In the genomic region with DNA sequence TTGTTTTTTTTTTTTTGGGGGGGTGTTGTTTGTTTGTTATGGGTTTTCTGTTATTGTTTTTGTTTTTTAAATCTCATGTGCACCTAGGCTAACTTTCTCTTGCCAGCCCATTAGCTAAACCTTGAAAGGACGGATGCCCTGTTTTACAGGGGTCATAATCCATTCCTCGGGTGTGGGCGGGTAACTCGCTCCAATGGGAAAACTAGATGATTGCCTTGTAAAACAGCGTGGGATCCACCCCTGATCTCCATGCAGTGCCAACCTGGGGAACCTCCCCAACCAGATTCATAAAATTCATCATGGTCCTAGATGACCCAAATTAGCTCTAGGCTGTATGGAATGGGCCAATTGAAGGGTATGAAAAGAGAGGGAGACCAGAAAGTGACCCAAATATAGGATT, we compare ENCODE assay signal across 41 mouse cellular contexts. TPM values are rescaled to one million over a fixed set of nuclear protein-coding genes. Genes with fewer than 3 reads are reported as not detected.
"Had no signal": no experiment of that assay in that cellular context is flagged by ENCODE, and none has a peak within 500 bp of the region (broad histone marks: within the 10 kb centered on the region; RNA-seq: fewer than 3 reads in every experiment).

No protein-coding gene starts in this region.

- H3K9me3 ChIP-seq: limb, embryonic 10.5 days; limb, embryonic 13.5 days; limb, embryonic 15.5 days; liver, embryonic 12.5 days; liver, embryonic 13.5 days; liver, embryonic 15.5 days; lung, embryonic 15.5 days; megakaryocyte, embryonic 14.5 days; midbrain, embryonic 10.5 days; midbrain, embryonic 12.5 days; midbrain, embryonic 13.5 days; midbrain, embryonic 15.5 days; neural tube, embryonic 13.5 days had no signal

- ATAC-seq: liver, embryonic 12.5 days; lung, postnatal 0 days; midbrain, embryonic 13.5 days; midbrain, embryonic 15.5 days; midbrain, embryonic 16.5 days had no signal

- H3K4me3 ChIP-seq: limb, embryonic 10.5 days; limb, embryonic 12.5 days; limb, embryonic 13.5 days; limb, embryonic 15.5 days; liver, embryonic 12.5 days; liver, embryonic 13.5 days; liver, embryonic 15.5 days; lung, embryonic 15.5 days; megakaryocyte, embryonic 14.5 days; midbrain, embryonic 10.5 days; midbrain, embryonic 12.5 days; midbrain, embryonic 13.5 days; midbrain, embryonic 15.5 days; myocyte; neural tube, embryonic 12.5 days; neural tube, embryonic 13.5 days had no signal

- H3K27ac ChIP-seq: limb, embryonic 10.5 days; limb, embryonic 12.5 days; limb, embryonic 13.5 days; limb, embryonic 15.5 days; liver, embryonic 12.5 days; liver, embryonic 13.5 days; liver, embryonic 14.5 days; liver, embryonic 15.5 days; lung, embryonic 15.5 days; macrophage; midbrain, embryonic 10.5 days; midbrain, embryonic 12.5 days; midbrain, embryonic 13.5 days; midbrain, embryonic 15.5 days; neural tube, embryonic 12.5 days; neural tube, embryonic 13.5 days had no signal

- DNase-seq: left cerebral cortex, postnatal 4 days; liver; liver, embryonic 13.5 days; lung, adult 18-20 months; lung, adult 2 months; lung, embryonic 14.5 days; lung, postnatal 10 days; lung, postnatal 14 days; lung, postnatal 36 days; lung, postnatal 4 days; midbrain, embryonic 14.5 days had no signal

- H3K4me1 ChIP-seq: limb, embryonic 13.5 days; limb, embryonic 15.5 days; liver, embryonic 12.5 days; liver, embryonic 13.5 days; liver, embryonic 15.5 days; lung, embryonic 15.5 days; megakaryocyte, embryonic 14.5 days had no signal

- H3K9ac ChIP-seq: limb, embryonic 12.5 days; limb, embryonic 13.5 days; limb, embryonic 15.5 days; liver, embryonic 12.5 days; liver, embryonic 13.5 days; liver, embryonic 14.5 days; liver, embryonic 15.5 days; lung, embryonic 14.5 days; lung, embryonic 15.5 days; midbrain, embryonic 12.5 days; midbrain, embryonic 13.5 days; midbrain, embryonic 15.5 days; neural tube, embryonic 12.5 days; neural tube, embryonic 13.5 days had no signal

- H3K36me3 ChIP-seq: limb, embryonic 10.5 days; limb, embryonic 12.5 days; limb, embryonic 13.5 days; limb, embryonic 15.5 days; liver, embryonic 12.5 days; liver, embryonic 13.5 days; liver, embryonic 15.5 days; lung, embryonic 15.5 days; midbrain, embryonic 12.5 days; midbrain, embryonic 13.5 days; midbrain, embryonic 15.5 days; neural tube, embryonic 12.5 days; neural tube, embryonic 13.5 days had no signal

- H3K4me2 ChIP-seq: limb, embryonic 12.5 days; limb, embryonic 13.5 days; limb, embryonic 15.5 days; liver, embryonic 11.5 days; liver, embryonic 12.5 days; liver, embryonic 13.5 days; liver, embryonic 15.5 days; lung, embryonic 14.5 days; lung, embryonic 15.5 days; midbrain, embryonic 11.5 days; midbrain, embryonic 12.5 days; midbrain, embryonic 13.5 days; midbrain, embryonic 15.5 days; neural tube, embryonic 12.5 days; neural tube, embryonic 13.5 days had no signal

RNA-seq across cellular contexts. Expression of gene Gm5089, which starts 51.0 kb away (rescaled TPM):
- total RNA-seq: liver, adult 2 months; megakaryocyte progenitor cell, adult 5-6 weeks; megakaryocyte, adult 5-6 weeks; megakaryocyte-erythroid progenitor cell, adult 5-6 weeks; monocyte, adult 5-6 weeks had no signal
- polyA plus RNA-seq: limb, embryonic 14.5 days; liver, adult 2 months; liver, embryonic 11.5 days; liver, embryonic 12.5 days; liver, embryonic 13.5 days; liver, embryonic 14.5 days; liver, embryonic 15.5 days; liver, embryonic 16.5 days; lung, adult 2 months; lung, embryonic 14.5 days; lung, embryonic 15.5 days; lung, embryonic 16.5 days; lung, postnatal 0 days; macrophage; midbrain, postnatal 0 days; myocyte had no signal
